ENCODE assay signal across 8 mouse cellular contexts in the genomic region with DNA sequence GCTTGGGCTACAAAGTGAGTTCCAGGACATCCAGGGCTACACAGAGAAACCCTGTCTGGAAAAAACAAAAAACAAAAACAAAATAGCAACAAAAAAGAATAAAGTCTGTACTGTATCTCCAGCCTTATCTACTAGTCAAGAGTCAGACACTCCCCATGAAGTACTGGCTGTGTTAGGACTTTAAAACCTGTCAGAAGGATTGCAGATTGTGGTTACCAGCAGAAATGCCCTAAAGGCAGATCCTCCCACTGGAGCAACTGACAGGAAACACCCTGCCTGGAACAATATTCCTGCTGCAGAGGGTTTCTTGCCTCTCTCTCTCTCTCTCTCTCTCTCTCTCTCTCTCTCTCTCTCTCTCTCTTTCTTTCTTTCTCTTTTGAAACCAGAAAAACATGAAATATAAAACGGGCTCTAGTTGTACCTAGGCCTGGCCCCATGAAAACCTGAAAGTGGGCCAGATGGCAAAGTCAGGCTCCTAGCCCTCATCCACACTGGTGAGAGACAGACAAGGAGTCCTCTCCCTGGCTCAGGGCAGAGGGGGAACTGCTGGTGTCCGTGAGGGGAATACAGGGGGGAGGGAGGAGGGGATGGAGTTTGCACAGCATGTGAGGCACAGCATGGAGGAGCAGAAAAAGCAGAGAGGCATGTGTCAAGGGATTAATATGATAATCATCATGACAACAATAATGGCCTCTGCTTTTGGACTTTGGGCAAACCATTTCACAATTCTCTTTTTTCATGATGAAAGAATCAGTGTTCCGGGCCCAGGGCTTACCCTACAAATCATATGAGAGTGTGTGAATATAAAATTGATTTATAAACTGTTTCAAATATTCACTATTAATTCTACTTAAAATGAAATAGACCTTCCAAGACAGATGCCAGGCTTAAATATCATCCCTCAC. TPM values are rescaled to one million over a fixed set of nuclear protein-coding genes. Genes with fewer than 3 reads are reported as not detected.
DNase-seq lines count a peak whose midpoint lies in the region; ATAC-seq and TF ChIP-seq lines count a peak whose summit lies in the region.

No protein-coding gene starts in this region.

- H3K27ac ChIP-seq in forebrain, embryonic 13.5 days, result peak overlapping the region; percentile 32; the same call in 1 of the 2 replicates
- no peak overlapping the region for H3K27ac ChIP-seq in forebrain, postnatal 0 days (ENCODE audit: low read depth, low read length)
- no peak overlapping the region for H3K27ac ChIP-seq in embryonic facial prominence, embryonic 11.5 days (replicated peaks; ENCODE audit: low read depth, low read length)
- 0 out of 2 replicates have a peak overlapping the region, but pooled peaks have one; percentile 27 for H3K27ac ChIP-seq in limb, embryonic 14.5 days (replicated peaks; ENCODE audit: low read depth, low read length)

- H3K4me3 ChIP-seq in forebrain, embryonic 13.5 days, result no peak overlapping the region
- no peak overlapping the region for H3K4me3 ChIP-seq in forebrain, postnatal 0 days (ENCODE audit: low read depth, low read length)
- H3K4me3 ChIP-seq in embryonic facial prominence, embryonic 11.5 days (ENCODE audit: low read depth, low read length), result no peak overlapping the region
- no peak overlapping the region for H3K4me3 ChIP-seq in limb, embryonic 14.5 days (replicated peaks; ENCODE audit: low read length)

- no peak for TF ChIP-seq CTCF in forebrain, postnatal 0 days (IDR thresholded peaks at IDR 0.05; ENCODE audit: low read depth)

- no peak for ATAC-seq in forebrain, embryonic 13.5 days
- no peak for ATAC-seq in forebrain, postnatal 0 days
- ATAC-seq in embryonic facial prominence, embryonic 11.5 days (replicated peaks; ENCODE audit: insufficient number of reproducible peaks, low FRiP score, low TSS enrichment, low read depth), result no peak
- ATAC-seq in limb, embryonic 14.5 days (ENCODE audit: low FRiP score, low read depth), result no peak

- TF ChIP-seq POLR2A in limb, embryonic 14.5 days (IDR thresholded peaks at IDR 0.05; ENCODE audit: borderline replicate concordance, extremely low read depth, insufficient read depth, insufficient read length), result no peak

- 58% methylated on average over 3 of the region's 3 CpGs for WGBS in forebrain, embryonic 13.5 days
- WGBS in forebrain, postnatal 0 days, result 53% methylated on average over 3 of the region's 3 CpGs
- WGBS in embryonic facial prominence, embryonic 11.5 days, result 50% methylated on average over 3 of the region's 3 CpGs
- 41% methylated on average over 3 of the region's 3 CpGs for WGBS in limb, embryonic 14.5 days

- H3K9ac ChIP-seq in forebrain, embryonic 13.5 days, result no peak overlapping the region
- no peak overlapping the region for H3K9ac ChIP-seq in forebrain, postnatal 0 days
- no peak overlapping the region for H3K9ac ChIP-seq in embryonic facial prominence, embryonic 11.5 days (replicated peaks; ENCODE audit: low read length)
- no peak overlapping the region for H3K9ac ChIP-seq in limb, embryonic 14.5 days (ENCODE audit: low read depth, low read length, severe bottlenecking)

- no peak overlapping the region for H3K4me2 ChIP-seq in forebrain, embryonic 13.5 days
- no peak overlapping the region for H3K4me2 ChIP-seq in forebrain, postnatal 0 days (ENCODE audit: low read depth)
- no peak overlapping the region for H3K4me2 ChIP-seq in embryonic facial prominence, embryonic 11.5 days (ENCODE audit: low read depth, low read length)
- no peak overlapping the region for H3K4me2 ChIP-seq in limb, embryonic 14.5 days (replicated peaks; ENCODE audit: low read depth, low read length, severe bottlenecking)

- intact Hi-C loops in left cerebral cortex, postnatal 14 days (cut with DNase I), result no loop called here

- no peaks in the 10 kb centered on the region for H3K36me3 ChIP-seq in forebrain, embryonic 13.5 days (ENCODE audit: poor library complexity, severe bottlenecking)
- H3K36me3 ChIP-seq in forebrain, postnatal 0 days (ENCODE audit: insufficient read depth), result no peaks in the 10 kb centered on the region
- H3K36me3 ChIP-seq in embryonic facial prominence, embryonic 11.5 days (replicated peaks; ENCODE audit: control insufficient read depth, insufficient read depth, low read depth, low read length), result no peaks in the 10 kb centered on the region
- no peaks in the 10 kb centered on the region for H3K36me3 ChIP-seq in limb, embryonic 14.5 days (ENCODE audit: control insufficient read depth, insufficient read depth, low read length)

- peaks cover 6% of the 10 kb centered on the region for H3K9me3 ChIP-seq in forebrain, embryonic 13.5 days (replicated peaks)
- no peaks in the 10 kb centered on the region for H3K9me3 ChIP-seq in forebrain, postnatal 0 days (ENCODE audit: low read length)
- no peaks in the 10 kb centered on the region for H3K9me3 ChIP-seq in embryonic facial prominence, embryonic 11.5 days (replicated peaks; ENCODE audit: control insufficient read depth, low read length)
- H3K9me3 ChIP-seq in limb, embryonic 14.5 days (ENCODE audit: control insufficient read depth, low read length), result peaks cover 7% of the 10 kb centered on the region; the same call in 1 of the 2 replicates

- H3K4me1 ChIP-seq in forebrain, embryonic 13.5 days, result peaks cover 22% of the 10 kb centered on the region
- 0 out of 2 replicates have a peak, but pooled peaks cover 3% of the 10 kb centered on the region for H3K4me1 ChIP-seq in forebrain, postnatal 0 days (ENCODE audit: insufficient read depth)
- no peaks in the 10 kb centered on the region for H3K4me1 ChIP-seq in embryonic facial prominence, embryonic 11.5 days (ENCODE audit: control insufficient read depth, insufficient read depth, low read length)
- H3K4me1 ChIP-seq in limb, embryonic 14.5 days (ENCODE audit: control insufficient read depth, insufficient read depth, low read length), result peaks cover 19% of the 10 kb centered on the region

- H3K27me3 ChIP-seq in forebrain, embryonic 13.5 days, result no peaks in the 10 kb centered on the region
- H3K27me3 ChIP-seq in forebrain, postnatal 0 days (ENCODE audit: insufficient read depth, low read length), result no peaks in the 10 kb centered on the region
- H3K27me3 ChIP-seq in embryonic facial prominence, embryonic 11.5 days (ENCODE audit: control insufficient read depth, insufficient read depth, low read length), result no peaks in the 10 kb centered on the region
- H3K27me3 ChIP-seq in limb, embryonic 14.5 days (ENCODE audit: control insufficient read depth, insufficient read depth, low read length), result no peaks in the 10 kb centered on the region

- no peak for DNase-seq in forebrain, postnatal 0 days
- DNase-seq in 3134 (ENCODE audit: extremely low read depth, insufficient read length, low spot score), result peak; percentile 69
- peak; percentile 51 for DNase-seq in embryonic facial prominence, embryonic 11.5 days (ENCODE audit: low spot score)
- peak; percentile 56 for DNase-seq in limb, embryonic 14.5 days (ENCODE audit: low spot score)
- no peak for DNase-seq in urinary bladder, adult 2 months (ENCODE audit: low spot score)
- DNase-seq in cerebellum, adult 11 months, result no peak
- no peak for DNase-seq in left cerebral cortex, postnatal 14 days (ENCODE audit: low spot score in 2 of 2)

RNA-seq across cellular contexts. Expression of a gene that starts 19.3 kb away (rescaled TPM):
- polyA plus RNA-seq in forebrain, embryonic 13.5 days (2015; fragmentation: Nextera tagmentation; extraction: Ambion mirVana), result not detected in 2 replicates
- total RNA-seq in forebrain, postnatal 0 days (2014; rRNA removed), result not detected in 2 replicates
- not detected in 2 replicates for polyA plus RNA-seq in forebrain, postnatal 0 days (2015; fragmentation: Nextera tagmentation; extraction: Ambion mirVana)
- not detected in 2 replicates for polyA plus RNA-seq in embryonic facial prominence, embryonic 11.5 days (2014; fragmentation: Nextera tagmentation; extraction: Ambion mirVana)
- polyA plus RNA-seq in limb, embryonic 14.5 days (2012; rRNA removed), result not detected in 2 replicates
- not detected in 2 replicates for polyA plus RNA-seq in limb, embryonic 14.5 days (2014; fragmentation: Nextera tagmentation; extraction: Ambion mirVana)
- not detected in 2 replicates for polyA plus RNA-seq in urinary bladder, adult 2 months (2012; rRNA removed)
- not detected for total RNA-seq in left cerebral cortex, postnatal 14 days (2021)

RNA-seq across cellular contexts. Expression of a gene that starts 25.6 kb away (rescaled TPM):
- 64.3 and 66.6 TPM in 2 replicates for polyA plus RNA-seq in forebrain, embryonic 13.5 days (2015; fragmentation: Nextera tagmentation; extraction: Ambion mirVana)
- total RNA-seq in forebrain, postnatal 0 days (2014; rRNA removed), result 82.3 and 115 TPM in 2 replicates
- polyA plus RNA-seq in forebrain, postnatal 0 days (2015; fragmentation: Nextera tagmentation; extraction: Ambion mirVana), result 19.1 and 26.5 TPM in 2 replicates
- polyA plus RNA-seq in embryonic facial prominence, embryonic 11.5 days (2014; fragmentation: Nextera tagmentation; extraction: Ambion mirVana), result 78.9 and 88.0 TPM in 2 replicates
- polyA plus RNA-seq in limb, embryonic 14.5 days (2012; rRNA removed), result 40.3 and 42.4 TPM in 2 replicates
- polyA plus RNA-seq in limb, embryonic 14.5 days (2014; fragmentation: Nextera tagmentation; extraction: Ambion mirVana), result 70.1 and 75.2 TPM in 2 replicates
- polyA plus RNA-seq in urinary bladder, adult 2 months (2012; rRNA removed), result 26.1 and 28.5 TPM in 2 replicates
- total RNA-seq in left cerebral cortex, postnatal 14 days (2021), result 10 to 100 TPM; 50.5 to 55.5 TPM

Comparison
In these comparisons a context has a peak if more than half of its experiments do, and no peak if none do; other contexts are left out.
1. H3K27ac ChIP-seq: peak in forebrain, embryonic 13.5 days (single experiment) and limb, embryonic 14.5 days (single experiment); none in forebrain, postnatal 0 days (single experiment) and embryonic facial prominence, embryonic 11.5 days (single experiment).
2. DNase-seq: peak in 3134 (single experiment), embryonic facial prominence, embryonic 11.5 days (single experiment) and limb, embryonic 14.5 days (single experiment); none in forebrain, postnatal 0 days (single experiment), urinary bladder, adult 2 months (single experiment), cerebellum, adult 11 months (single experiment) and left cerebral cortex, postnatal 14 days (0 of 2).